Mouse (Mus musculus) right cerebral cortex, postnatal 25 days (tissue): ENCODE results near the gene Prdm15.

Experiments used
- DNase-seq: peaks from one replicate; pipeline ENCODE4 v3.0.0; 2022

Prdm15 gene

DNA sequence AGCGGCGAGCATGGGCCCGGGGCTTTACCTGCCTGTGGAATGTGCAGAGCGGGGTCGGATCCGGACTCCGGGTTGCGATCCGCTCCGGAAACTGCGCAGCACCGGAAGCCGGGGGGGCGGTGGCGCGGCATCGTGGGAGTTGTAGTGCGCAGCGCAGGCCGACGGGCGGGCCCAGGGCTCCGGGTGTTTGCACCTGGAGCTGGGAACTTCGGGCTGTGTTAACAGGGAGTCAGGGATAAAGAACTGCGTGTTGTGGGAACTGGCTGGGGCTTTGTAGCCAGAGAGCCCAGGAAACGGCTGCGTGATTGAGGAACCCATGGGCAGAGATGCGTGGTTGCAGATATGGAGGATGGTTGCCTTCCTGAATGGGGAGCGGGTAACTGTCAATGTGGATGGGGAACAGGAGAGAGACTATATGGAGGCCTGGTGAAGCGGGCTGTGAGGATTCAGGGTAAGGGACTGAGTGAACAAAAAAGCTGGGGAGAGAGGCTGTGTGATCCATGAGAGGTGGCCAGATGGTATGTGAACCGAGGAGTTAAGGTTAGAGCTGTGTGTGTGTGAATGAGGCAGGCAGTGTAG is at the start of gene Prdm15:
Gene Prdm15 (minus strand): TSS at position 110 of the 579 bp plus-strand sequence.
- peak; percentile 91 for DNase-seq

DNA sequence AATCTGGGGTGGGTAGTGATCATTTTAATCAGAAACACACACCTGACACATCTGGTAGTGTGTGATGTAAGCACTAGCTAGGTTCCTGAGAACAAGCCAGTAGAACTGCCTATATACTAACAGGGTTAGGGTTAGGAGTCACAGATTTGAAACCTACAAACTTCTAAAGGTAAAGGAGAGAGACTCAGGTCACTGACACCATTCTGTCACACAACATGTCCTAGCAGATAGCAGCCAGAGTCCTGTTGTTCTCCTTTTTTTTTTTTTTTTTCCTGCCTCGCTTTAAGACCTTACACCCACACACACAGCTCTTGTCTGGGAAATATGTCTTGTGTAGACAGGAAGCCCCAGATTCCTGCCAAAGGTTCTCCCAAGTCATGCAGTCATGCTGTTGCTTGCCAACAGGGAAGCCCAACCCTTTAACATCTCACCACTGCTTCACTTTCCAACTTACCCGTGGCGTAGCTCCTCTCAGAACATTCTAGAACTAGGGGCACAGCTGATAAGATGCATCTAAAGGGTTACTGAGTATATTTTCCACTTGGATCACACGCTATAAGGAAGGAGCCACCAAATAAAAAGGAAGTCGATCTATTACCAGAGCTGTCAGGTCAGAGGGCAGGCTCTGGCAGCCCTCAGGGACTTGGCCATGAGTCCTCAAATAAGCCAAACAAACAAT is 45.8 kb upstream of the Prdm15 start:
- no peak for DNase-seq

DNA sequence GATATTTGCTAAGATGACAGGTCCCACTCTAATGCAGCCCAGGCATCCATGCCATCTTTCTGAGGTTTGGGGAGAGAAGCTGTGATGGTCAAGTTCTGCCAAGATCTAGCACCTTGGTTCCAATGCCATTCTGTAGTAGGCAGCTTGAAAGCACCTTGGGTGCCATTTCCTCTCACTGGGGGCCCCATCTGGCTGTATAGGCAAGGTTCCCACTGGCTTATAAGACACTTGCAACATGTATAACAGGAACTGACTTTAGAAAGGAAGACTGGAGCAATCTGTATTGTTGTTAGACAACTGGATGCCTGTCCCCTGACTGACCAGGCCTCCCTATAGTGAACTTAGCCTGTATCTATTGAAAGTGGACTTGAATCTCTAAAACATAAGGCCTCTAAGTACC is 36.1 kb upstream of the Prdm15 start:
- DNase-seq: no peak

DNA sequence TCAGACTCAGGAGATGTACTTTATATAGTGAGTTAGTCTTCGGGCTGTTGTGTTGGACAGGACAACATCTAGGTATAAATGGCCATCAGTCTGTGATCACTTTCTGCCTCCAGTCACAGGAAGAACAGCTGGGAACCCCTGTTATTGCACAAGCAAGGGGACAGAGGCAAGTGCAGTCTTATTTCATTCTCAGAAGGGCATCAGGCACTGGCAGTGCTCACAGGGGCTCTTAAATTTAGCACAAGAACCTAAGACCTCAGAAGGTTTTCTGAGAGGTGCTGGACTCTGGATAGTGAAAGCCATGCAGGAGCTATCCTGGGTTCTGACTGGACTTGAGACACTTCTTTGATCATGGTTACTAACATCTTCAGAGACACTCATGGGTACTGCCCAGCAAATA is 32.0 kb upstream of the Prdm15 start:
- DNase-seq: no peak

DNA sequence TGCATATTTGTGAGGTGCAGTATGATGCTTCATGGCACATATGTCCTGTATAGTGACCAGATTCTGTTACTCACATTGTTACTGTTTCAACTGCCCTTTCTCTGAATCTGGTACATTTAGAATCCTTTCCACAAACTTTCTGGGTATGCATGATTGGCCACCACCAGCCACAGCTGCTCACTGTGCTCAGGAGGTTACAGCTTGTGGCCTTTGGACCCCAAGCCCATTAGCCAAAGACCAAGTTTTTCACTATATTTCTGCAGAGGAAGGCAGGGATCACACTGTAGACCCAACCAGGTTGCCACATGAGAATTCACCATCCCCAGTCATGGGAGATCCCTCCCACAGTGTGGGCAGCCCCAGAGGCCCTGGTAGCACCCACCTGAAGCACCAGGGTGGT is 31.2 kb upstream of the Prdm15 start:
- DNase-seq: no peak

DNA sequence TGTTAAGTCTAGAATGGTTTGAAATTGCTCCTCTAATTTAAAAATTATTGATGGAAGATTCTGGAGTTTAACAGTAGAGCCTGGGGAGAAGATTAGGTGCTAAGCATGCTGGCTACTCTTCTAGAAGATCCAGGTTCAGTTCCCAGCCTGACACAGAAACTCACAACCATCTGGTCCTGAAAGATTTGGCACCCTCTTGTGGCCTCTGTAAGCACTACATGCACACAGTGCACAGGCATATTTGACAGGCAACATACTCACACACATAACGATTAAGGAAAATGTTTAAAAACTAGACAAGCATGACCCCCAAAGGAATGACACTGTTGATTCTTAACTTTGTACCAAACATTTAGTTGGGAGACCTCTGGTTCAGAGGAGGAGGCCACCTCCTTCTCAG is 27.5 kb upstream of the Prdm15 start:
- no peak for DNase-seq

DNA sequence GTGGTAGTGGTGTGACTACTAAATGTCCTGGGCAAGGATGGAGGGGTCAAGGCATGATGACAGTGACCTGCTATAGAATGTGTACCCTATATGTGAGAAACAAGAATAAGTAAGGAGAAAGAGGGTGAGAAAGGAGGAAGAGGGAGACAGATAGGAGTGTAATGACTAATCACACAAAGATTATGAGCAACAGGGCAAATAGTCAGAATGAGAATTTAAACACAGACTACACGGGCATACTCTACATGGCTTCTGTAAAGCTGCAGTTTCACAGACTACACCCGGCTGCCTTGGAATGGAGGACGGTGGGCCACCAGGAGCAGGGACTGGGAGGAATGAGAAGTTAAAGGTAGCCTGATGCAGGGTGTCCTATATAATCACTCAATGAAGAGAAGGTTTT is 25.9 kb upstream of the Prdm15 start:
- DNase-seq: no peak

DNA sequence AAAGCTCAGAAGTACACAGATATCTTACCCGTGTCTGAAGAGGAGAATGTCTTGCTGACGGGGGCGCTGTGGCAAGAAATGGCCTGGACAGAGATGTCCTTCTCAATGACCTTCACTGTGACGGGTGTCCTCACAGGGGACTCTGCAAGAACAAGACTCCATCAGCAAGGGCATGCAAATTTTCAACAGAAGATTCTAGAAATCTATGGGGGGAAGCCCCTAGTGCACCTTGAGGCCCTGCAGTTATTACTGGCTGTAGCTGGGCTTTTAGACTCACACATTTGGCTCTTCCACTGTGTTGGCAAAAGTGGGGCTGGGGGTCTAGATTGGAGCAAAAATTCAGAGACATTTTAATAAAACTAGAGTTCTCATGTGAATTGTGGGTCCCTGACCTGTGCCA is 23.5 kb upstream of the Prdm15 start:
- no peak for DNase-seq

DNA sequence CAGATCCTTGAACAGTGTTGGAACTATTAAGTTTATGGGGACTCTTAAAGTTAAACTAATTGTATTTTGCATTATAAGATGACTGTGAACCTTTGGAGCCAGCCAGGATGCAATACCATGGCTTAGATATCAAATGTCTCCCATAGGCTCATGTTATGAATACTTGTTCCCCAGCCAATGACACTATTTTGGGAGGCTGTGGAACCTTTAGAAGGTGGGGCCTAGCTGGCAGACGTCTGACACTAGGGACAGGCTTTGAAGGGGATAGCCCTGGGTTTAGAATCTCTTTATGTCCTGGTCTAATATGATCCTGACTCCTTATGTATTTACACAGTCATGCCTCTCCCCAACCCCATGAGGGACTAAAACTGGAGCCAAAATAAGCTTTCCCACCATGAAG is 22.7 kb upstream of the Prdm15 start:
- DNase-seq: no peak

DNA sequence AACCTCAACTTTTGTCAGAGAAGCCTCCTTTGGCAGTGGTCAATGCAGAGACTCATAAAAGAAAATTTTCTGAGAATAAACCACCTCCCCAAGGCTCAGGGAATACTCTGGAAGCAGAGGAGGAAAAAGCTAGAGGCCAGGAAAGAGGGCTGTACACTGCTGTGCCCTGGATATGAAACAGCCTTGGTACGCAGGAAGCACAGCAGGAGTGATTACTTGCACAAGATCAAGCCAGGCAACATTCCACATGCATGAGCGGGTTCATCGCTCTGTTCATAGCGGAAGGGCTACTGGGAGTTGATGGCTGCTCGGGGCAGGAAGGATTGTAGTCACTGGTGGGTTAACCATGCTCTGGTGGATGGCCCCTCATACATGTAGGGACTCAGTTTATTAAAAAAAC is 21.0 kb upstream of the Prdm15 start:
- no peak for DNase-seq

DNA sequence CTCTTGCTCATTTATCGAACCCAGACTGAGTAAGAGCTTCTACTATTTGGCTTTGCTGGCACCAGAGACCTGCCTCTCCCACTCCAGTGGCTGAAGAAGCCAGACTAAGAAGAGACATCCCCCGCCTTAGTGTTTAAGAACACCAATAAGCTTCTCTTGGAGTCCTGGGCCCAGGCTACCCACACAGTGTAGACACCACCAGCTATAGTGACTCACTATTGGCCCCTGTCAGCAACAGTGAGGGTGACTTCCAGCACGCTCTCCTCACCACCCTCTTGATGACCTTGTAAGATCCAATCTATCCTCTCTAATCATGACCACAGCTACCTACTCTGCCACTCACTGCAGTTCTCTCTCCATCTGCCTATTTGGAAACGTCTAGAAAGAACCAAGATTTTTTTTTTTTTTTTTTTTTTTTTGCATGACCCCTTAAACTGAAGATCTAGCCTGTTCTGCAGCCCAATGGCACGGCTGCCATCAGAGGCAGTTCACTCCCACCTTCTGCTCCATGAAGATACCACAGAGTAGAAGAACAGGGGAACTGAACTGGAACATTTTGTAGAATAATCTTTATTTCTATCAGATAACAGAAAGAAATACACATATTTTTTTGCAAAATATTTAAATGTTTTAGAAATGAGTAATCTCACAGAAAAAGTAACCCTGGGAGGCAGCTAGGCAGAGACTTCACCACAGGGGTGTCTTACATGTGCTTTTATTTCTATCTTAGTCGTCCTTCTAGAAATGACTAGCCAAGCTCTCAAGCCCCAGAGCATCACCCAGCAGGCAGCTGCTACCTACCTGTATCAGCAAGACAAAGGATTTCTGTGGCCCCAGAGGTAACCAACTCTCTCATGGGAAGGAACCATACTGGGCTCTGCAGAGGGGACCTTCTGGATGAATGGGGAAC is 17.8 kb upstream of the Prdm15 start:
- no peak for DNase-seq

DNA sequence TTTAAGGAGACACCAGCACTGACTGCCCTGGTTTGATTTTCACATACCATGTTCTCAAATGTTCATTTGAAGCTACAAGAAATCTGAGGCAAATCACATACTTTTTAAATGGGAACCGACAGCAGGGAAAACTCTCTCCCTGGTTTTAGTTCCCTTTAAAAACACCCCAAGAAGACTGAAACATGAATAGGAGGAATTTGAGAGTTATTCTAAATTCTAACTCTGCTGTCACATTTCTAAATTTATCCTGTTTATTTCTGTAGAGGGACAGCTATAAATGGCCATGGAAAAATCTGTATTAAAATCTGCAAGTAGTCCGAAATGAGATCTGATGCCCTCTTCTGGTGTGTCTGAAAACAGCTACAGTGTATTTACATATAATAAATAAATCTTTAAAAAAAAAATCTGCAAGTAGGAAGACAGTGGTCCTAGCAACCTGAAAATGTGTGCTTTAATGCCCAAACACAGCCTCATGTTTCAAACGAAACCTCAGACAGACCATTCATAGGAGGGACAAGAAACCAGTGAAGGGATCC is 12.3 kb upstream of the Prdm15 start:
- DNase-seq: no peak

DNA sequence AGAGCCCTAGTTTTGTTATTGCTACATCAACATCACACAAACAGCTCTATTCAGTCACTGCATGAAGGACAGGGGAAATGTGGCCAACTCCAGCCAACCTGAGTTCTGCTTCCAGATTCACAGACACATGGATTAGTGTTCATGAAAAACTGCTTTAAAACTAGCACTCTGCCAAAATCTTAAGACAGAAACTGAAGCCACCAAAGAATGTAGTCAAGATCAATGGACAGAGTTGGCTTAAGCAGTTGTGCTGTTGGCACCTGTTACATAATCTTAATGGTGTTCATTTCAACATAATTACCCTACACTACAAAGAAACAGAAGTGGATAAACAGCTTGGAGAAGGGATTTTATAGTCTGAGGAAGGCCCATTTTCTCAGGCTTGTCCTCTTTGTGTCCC is 4.4 kb upstream of the Prdm15 start:
- no peak for DNase-seq

DNA sequence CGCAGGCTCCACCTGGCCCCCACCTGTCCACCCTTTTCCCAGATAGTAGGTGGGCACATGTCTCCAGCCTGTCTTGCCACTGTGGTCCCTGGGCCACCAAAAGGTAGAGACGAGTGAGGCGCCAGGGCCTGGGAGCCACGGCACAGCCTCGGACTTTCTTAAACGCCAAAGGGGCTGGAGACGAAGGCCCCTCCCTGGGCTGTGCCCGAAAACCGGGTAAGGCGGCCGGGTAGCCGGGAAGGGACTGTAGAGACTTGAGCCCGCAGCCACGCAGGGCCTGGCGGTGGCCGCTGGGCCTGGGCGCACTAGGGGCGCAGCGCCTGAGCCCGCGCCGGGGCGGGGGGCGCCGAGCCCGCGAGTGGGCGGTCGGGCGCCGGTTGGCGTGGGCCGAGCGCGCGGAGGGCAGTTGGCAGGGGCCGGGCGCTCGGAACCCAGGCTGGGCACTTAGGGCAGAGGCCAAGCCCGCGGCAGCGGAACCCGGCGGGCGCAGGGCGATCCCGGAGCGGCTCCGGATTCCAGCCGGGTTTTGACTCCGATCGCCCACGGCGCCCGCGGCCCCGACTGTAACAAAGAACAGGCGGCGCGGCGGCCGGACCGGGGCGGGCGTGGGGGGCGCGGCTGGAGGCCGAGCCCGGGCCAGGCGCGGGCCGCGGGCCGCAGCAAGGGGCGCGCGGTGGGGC is 449 bp downstream of the Prdm15 start:
- peak; percentile 87 for DNase-seq

DNA sequence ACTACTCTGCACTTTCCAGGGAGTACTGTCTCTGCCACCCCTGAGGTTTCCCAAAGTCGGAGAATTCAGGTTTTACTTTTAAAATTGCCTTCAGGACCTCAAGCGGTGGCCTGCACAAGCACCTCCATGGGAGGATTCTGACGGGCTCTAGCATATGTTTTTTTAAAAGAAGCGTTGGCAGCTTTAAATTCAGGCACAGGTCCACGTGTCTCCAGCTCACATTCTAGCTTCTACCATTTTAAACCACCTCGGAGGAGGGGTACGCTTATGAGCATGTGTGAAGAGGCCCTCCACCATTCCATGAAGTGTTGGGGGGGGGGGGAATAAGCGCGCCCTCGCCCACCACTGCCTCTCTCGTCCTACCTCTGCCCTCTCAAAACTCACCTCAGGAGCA is 986 bp downstream of the Prdm15 start:
- no peak for DNase-seq

DNA sequence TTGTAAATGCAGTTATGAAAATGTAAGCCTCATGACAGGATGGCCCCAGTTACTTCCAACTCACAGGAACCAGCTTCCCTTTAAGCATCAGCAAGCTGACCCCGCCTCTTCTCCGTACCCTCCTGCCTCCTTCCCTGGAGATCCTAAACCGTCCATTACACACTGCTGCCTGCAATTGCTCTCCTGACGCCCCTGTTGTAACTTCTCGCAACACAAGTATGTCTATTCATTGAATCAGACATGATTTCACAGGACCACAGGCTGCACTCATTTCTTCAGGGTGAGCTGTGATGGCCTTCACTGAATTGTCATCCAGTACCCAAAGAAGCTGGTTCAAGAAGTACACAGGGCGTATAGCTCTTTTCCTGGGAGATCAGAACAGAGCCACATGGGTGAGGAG is 2.8 kb downstream of the Prdm15 start:
- no peak for DNase-seq

DNA sequence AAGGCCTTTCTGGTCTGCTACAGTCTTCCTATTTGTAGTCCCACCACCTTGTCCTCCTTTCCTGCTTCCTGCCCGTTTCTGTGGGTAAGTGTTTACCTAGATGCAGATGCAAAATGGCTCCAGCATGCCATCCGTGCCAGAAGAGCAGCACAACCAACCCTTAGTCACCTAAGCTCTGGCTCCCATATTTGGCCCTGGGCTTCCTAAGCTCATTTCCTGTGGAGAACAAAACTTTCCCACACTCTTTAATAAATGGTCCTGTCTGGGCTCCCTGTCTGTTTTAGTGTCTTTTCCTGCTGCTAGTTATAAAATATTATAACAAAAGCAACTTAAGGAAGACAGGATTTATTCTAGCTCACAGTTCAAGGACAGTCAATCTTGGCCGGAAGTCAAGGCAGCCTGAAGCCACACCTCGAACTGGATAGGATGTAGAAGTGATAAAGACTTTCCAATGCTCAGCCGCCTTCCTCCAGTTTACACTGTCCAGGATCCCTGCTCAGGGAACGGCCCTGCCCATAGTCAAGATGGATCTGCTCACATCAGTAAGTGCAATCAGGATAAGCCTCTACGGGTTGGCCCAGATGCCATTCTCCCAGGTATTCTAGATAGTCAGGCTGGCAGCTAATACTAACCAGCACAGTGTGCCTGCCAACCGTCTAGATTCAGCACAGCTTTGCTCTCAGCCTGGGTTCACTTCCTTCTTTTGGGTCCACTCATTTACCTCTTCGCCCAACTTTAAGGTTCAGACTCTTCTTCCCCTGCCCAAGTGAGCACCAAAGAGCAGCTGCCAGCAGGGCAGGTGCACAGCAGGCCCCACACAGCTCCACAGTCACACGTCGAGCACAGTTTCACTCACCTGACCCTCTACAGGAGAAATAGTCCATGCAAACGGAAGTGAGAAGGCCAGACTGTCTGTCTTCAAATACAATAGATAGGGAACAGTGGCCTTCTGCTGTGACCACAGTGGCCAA is 6.4 kb downstream of the Prdm15 start:
- DNase-seq: no peak

DNA sequence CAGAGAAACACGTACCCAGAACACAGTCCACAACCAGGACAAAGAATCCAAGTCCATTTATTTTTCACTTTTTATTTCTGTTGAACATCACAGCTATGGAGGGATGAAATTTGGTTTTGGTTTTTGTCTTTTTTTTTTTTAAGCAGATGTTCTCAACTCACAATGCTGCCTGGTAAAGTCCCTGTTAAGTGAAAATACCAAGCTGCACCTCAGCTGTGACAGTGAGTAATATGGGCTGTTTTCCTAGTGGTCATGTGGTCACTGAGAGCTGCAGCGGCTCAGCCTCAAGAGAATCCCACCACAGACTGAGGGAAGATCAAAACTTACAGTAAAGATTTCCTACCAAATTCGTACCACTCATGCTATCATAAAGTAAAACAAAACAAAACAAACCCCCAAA is 19.5 kb downstream of the Prdm15 start:
- DNase-seq: no peak

DNA sequence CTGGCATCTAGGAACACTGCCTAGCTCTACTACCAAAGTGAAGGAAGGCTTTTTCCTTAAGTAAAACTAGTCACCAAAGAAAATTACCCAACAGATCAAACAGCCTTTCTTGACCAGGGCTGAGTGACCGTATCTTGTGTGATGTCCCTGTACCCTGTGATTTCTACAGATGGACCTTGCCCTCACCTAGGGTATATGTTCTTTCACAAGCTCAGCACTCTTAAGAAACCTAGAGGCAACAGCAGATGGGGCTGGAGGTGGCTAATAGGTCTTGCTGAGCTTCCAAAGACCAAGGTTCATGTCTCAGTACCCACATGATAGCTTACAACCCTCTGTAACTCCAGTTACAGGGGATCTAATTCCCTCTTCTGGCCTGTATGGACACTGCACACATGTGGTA is 23.4 kb downstream of the Prdm15 start:
- DNase-seq: no peak

DNA sequence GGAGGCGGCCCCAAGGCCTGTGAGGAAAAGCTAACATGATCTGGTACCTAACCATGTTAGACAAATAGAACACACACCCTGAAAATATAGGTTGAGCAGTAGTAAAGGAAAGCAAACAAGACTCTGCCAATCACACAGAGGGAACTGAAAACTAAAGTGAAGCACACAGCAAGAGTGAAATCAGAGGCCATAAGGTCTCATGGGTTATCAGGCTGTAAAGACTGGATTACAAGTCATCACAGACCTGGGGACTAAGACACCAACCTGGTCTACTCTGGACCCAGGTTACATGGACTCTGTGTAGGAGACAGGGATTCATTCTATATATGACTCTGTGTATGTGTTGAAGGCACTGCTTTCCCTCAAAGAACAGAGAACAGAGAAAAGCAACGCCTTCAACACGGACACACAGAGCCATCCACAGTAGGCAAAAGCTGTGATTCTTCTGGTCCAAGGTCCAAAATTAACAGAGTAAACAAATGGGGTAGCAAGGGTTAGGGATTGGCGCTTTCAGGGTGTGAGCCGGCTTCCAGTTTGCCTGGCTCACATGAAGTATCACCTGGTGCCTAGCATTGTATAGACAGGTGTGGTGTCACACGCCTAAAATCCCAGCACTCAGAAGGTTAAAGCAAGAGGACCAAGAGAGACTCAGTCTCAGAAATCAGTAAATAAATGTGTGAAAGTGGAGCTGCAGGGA is 28.2 kb downstream of the Prdm15 start:
- no peak for DNase-seq

DNA sequence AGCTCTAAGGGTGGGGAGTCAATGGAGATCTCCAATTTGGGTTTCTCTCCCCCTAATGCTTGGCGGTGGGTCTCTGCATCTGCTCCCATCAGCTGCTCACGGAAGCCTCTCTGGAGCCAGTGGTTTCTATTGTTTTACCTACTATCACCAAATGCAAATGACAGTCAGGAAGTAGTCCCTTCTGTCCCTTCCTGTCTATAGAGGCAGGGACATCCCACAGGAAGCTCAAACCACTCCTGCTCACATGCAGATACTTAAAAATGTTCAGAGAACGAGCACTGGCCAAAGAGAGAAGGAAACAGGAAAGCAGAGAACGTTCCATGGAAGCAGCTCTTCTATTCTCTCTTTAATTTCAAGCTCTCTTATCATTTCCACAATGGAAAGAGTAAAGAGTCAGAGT is 32.1 kb downstream of the Prdm15 start:
- DNase-seq: no peak
